Mouse (Mus musculus) forebrain, embryonic 15.5 days (tissue): ENCODE measurements around the gene Stac2. TPM values are rescaled to one million over a fixed set of nuclear protein-coding genes. Genes with fewer than 3 reads are reported as not detected.

Experiments used
- ATAC-seq: fragments of 200-750 bp; cut with Nextera tagmentation; replicated peaks from 2 replicates; pipeline ENCODE4 v1.8.0; 2017; ENCODE audit warnings: mild to moderate bottlenecking, moderate TSS enrichment, moderate library complexity
- H3K27ac ChIP-seq: fragments of 300-500 bp; sonication (generic); replicated peaks from 2 replicates; pipeline ENCODE4 v1.5.1; 2015; ENCODE audit warnings: mild to moderate bottlenecking, inconsistent platforms
- H3K27me3 ChIP-seq: fragments of 300-500 bp; sonication (generic); 2 replicates; pipeline ENCODE4 v1.6.1; 2015; ENCODE audit warnings: inconsistent platforms
- H3K36me3 ChIP-seq: fragments of 300-500 bp; sonication (generic); 2 replicates; pipeline ENCODE4 v1.6.1; 2015; ENCODE audit warnings: mild to moderate bottlenecking, inconsistent platforms
- H3K4me1 ChIP-seq: fragments of 300-500 bp; sonication (generic); 2 replicates; pipeline ENCODE4 v1.6.1; 2015; ENCODE audit warnings: inconsistent platforms
- H3K4me2 ChIP-seq: fragments of 300-500 bp; sonication (generic); replicated peaks from 2 replicates; pipeline ENCODE4 v1.6.1; 2015; ENCODE audit warnings: mild to moderate bottlenecking, inconsistent platforms
- H3K4me3 ChIP-seq: fragments of 300-500 bp; sonication (generic); 2 replicates; pipeline ENCODE4 v1.5.1; 2015; ENCODE audit warnings: mild to moderate bottlenecking, inconsistent platforms
- H3K9ac ChIP-seq: fragments of 300-500 bp; sonication (generic); replicated peaks from 2 replicates; pipeline ENCODE4 v1.6.1; 2015; ENCODE audit warnings: mild to moderate bottlenecking, inconsistent platforms
- H3K9me3 ChIP-seq: fragments of 300-500 bp; sonication (generic); 2 replicates; pipeline ENCODE4 v1.6.1; 2016; ENCODE audit warnings: inconsistent platforms
- WGBS: fragments of 180-500 bp; shearing (Covaris S2); methylation state at CpG from one replicate; pipeline ENCODE4 v1.1.7; 2015; ENCODE audit warnings: mixed read lengths; 5-methylcytosine and 5-hydroxymethylcytosine counted together
- microRNA-seq: library from miRNA; unstranded; fragments of <30 nt; microRNA quantifications from one replicate; pipeline ENCODE4, GENCODE M21; 2016
- polyA plus RNA-seq: library from polyadenylated mRNA; unstranded; fragments of >200 nt; fragmentation: Nextera tagmentation; extraction: Ambion mirVana; gene quantifications from 2 replicates; pipeline ENCODE4 v1.2.1, GENCODE M21; 2015

Gene Stac2
- polyA plus RNA-seq, 1 experiment from 2014 or later = 3.2 TPM

DNA sequence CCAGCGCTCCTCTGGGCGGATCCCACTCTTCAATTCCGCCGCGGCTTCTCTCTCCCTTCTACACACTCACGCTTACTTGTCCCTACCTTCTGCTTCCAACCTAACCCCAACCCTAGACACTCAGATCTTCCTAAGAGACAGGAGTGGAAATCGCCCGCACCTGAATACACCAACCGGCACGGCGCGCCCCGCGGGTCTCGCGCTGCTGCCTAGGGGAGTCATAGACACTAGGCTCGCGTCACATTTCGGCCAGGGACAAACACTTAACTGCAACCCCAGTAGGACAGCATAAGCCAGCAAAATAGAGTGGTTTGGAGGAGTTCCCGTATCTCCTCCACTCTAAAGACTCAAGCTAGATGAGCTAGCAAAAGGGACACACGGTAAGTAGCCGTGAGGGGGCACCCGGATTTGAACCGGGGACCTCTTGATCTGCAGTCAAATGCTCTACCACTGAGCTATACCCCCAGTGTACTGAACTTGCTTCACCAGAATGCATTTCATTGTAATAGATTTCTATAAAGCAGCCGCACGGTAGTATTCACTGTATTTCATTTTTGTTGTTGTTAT lies 64.6 kb downstream of the Stac2 start:
- peak overlapping the region; percentile 91 for H3K27ac ChIP-seq
- H3K27me3 ChIP-seq = peaks cover 30% of the 10 kb centered on the region
- WGBS = 0% methylated on average over 26 of the region's 26 CpGs
- H3K9me3 ChIP-seq = no peaks in the 10 kb centered on the region
- H3K36me3 ChIP-seq = no peaks in the 10 kb centered on the region
- H3K9ac ChIP-seq = peak overlapping the region; percentile 78
- ATAC-seq = peak; percentile 92
- H3K4me3 ChIP-seq = peak overlapping the region; percentile 97
- H3K4me2 ChIP-seq = peak overlapping the region; percentile 60
- H3K4me1 ChIP-seq = peaks cover 36% of the 10 kb centered on the region

GRCm38 (mm10) chr11:97987551-97988526 lies 65.4 kb downstream of the Stac2 start:
- Histone ChIP-seq H3K4me2 (peak overlapping the region; percentile 82), H3K9me3 (no peaks in the 10 kb centered on the region), H3K27me3 (peaks cover 30% of the 10 kb centered on the region), H3K36me3 (no peaks in the 10 kb centered on the region), H3K4me1 (peaks cover 36% of the 10 kb centered on the region), H3K9ac (peak overlapping the region; percentile 78), H3K27ac (peak overlapping the region; percentile 91), H3K4me3 (peak overlapping the region; percentile 97)
- WGBS = under 1% methylated on average over 42 of the region's 42 CpGs
- ATAC-seq = peak; percentile 76

GRCm38 (mm10) chr11:97986738-97987465 lies 66.4 kb downstream of the Stac2 start:
- peak overlapping the region; percentile 58; the same call in 1 of the 2 replicates for H3K9ac ChIP-seq
- H3K4me1 ChIP-seq = peaks cover 36% of the 10 kb centered on the region
- H3K36me3 ChIP-seq = no peaks in the 10 kb centered on the region
- no peak overlapping the region for H3K27ac ChIP-seq
- WGBS = 25% methylated on average over 16 of the region's 17 CpGs
- H3K9me3 ChIP-seq = no peaks in the 10 kb centered on the region
- peak overlapping the region; percentile 82 for H3K4me2 ChIP-seq
- peak overlapping the region; percentile 97 for H3K4me3 ChIP-seq
- ATAC-seq = no peak
- peaks cover 30% of the 10 kb centered on the region for H3K27me3 ChIP-seq

Small RNA genes within 50 kb of the gene (microRNA-seq; reads per million reads assigned to microRNA genes)
- gene Gm27597 = not detected

Other genes with a start within 250 kb of the Stac2 start
- gene B230217C12Rik, start 212.7 kb downstream of the Stac2 start, polyA plus RNA-seq = 17.8 and 21.0 TPM in 2 replicates
- gene Fbxo47, start 169.3 kb downstream of the Stac2 start, polyA plus RNA-seq = 0.67 and 1.0 TPM in 2 replicates
- gene Plxdc1, start 67.0 kb downstream of the Stac2 start, polyA plus RNA-seq = 0.65 and 0.89 TPM in 2 replicates
- gene Arl5c, start 57.3 kb downstream of the Stac2 start, polyA plus RNA-seq = 6.9 and 7.0 TPM in 2 replicates
- 40.7 and 41.5 TPM in 2 replicates for gene Cacnb1, start 30.4 kb downstream of the Stac2 start, polyA plus RNA-seq
- 667 and 700 TPM in 2 replicates for gene Rpl19, start 26.8 kb downstream of the Stac2 start, polyA plus RNA-seq
- 38.4 and 42.0 TPM in 2 replicates for gene Fbxl20, start 96.9 kb upstream of the Stac2 start, polyA plus RNA-seq
- 70.0 and 75.0 TPM in 2 replicates for gene Med1, start 139.8 kb upstream of the Stac2 start, polyA plus RNA-seq
- gene Cdk12, start 149.6 kb upstream of the Stac2 start, polyA plus RNA-seq = 13.6 and 15.8 TPM in 2 replicates